Mouse (Mus musculus) right cerebral cortex, postnatal 36 days (tissue): ENCODE data around the gene Slc24a4.
"Not testable (repeated sequence)": the region's sequence is repeated elsewhere in the genome, so short reads cannot be mapped to it uniquely, and the experiment has no call there.

Experiments used
- DNase-seq, 2 experiments: peaks; one replicate each; pipeline ENCODE4 v3.0.0; 2022; ENCODE audit warnings: low spot score in 2 of 2, mixed read lengths in 1 of 2

The Slc24a4 gene

DNA sequence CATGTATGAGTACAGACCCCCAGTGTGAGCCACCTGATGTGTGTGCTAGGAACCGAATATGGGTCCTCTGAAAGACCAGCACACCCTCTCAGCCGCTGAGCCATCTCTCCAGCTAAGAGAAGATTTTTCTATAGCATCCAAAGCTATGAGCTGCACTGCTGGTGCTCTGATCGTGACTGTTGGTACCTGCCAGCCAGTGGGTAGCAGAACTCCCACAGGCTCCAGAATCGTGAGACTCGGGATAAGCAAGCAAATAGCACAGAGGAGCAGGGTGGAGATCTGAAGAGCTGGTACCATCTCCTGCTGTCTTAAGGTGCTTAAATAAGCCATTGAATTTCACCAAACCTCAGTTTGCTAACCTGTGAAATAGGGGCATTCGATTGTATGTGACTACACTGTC is 119.6 kb downstream of the Slc24a4 start:
- DNase-seq = peak; percentile 30 to 63

DNA sequence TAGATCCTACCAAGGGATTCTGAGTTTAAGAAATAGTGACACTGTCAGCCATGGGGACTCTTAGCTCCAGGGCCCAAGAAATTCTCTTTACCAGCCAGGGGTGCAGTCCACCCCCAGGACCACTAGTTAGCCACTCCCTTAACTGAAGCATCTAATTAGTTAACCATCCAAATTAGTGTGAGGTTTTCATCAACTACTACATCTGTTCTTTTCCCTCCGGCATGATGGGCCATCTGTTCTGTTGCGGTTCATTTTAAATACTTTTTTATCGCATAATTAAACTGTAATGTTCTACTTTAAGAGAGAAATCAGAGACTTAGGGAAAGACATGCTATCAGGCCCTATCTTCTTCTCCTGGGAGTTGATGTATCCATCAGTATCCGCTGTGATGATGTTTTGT is 121.8 kb downstream of the Slc24a4 start:
- no peak for DNase-seq

DNA sequence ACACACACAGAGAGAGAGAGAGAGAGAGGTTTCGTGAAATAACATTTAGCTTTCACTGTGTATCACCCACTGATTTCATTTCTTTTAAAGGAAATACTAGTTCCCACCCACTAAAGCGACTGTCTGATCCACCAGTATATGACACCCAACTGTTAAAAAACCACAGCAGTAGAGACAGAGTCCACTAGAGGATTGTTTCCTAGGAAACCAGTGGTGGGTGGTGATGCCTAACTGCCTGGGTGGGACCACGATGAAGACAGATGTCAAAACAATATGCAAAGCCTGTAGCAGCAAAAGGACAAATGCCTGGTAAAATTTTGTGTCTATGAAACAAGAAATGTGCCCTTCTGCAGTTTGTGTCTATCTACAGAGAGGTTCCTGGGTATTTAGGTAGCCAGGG is 122.5 kb downstream of the Slc24a4 start:
- peak in 1 of 2 experiments; percentile 50 for DNase-seq

DNA sequence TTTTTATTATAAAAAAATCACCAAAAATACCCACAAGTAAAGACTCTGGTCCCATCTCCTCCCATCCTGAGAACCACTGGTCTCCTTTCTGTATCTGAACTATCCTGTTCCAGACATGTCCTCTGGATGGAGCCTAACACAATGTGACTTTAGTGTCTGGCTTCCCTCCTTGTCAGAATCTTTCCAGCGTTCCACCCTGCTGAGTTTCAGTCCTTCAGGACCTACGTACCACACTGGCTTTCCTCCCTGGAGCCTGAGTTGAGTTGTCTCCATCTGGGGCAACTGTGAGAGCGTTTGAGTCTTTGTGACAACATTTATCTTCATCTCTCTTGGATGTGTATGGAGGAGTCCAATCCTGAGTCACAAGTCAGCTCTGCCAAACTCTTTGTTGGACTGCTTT is 123.5 kb downstream of the Slc24a4 start:
- peak in 1 of 2 experiments; percentile 25 for DNase-seq

DNA sequence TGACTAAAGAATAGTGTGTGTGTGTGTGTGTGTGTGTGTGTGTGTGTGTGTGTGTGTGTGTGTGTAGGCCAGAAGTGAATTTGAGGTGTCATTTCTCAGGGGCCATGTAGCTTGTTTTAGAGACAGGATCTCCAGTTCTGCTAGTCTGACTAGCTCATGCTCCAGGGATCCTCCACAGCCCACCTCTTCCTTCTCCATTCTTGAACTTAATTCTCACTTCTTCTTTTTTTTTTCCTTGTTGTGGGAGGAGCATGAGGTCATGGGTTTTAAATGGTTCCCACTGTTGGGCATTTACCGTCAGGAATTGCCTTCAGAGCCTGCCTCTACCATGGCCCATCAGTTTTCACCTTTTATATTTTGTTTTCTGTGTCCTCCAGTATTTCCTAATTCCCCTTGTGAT is 124.0 kb downstream of the Slc24a4 start:
- DNase-seq = no peak

DNA sequence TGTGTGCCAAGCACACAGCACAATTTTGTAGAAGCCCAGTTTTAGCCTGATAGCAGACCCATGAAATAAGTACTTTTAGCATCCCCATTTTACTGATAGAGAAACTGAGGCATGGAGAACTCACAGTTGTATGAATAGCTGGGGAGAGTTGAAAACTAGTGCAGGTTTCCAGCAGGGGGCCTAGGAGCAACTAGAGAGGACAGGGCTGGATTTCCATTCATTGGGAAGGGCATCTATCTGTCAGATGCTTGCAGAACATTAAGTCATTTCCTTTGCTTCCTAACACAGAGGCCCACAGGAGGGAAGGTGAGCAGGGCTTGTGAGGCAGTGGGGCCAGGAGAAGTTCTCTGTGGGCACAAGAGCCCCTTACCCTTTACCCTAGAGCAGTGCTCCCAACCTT is 126.5 kb downstream of the Slc24a4 start:
- no peak for DNase-seq

DNA sequence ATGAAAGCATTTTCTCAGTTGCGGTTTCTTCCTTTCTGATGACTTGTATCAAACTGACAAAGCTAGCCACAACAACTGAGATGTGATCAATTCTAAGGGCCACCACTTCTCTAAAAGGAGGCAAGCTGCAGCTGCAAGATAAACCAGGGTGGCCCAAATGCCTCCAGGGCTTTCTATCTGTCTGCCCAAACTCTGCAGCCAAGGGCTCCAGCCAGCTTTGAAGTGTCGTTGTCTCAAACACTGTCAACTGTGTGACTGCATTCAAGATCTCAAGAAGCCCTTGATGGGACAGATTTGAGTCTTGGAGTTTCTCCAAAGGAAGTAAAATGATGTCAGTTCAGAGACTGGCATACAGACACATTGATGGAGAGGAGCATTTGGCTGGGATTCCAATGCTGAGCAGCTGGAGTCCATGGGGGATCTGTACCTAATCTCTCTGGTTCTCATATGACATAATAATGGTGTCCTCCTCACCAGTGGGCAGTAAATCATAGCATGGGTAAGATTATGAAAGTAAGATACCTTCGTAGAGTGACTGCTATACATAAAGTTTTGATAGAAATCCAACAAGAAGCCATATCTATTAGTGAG is 130.1 kb downstream of the Slc24a4 start:
- DNase-seq = no peak

DNA sequence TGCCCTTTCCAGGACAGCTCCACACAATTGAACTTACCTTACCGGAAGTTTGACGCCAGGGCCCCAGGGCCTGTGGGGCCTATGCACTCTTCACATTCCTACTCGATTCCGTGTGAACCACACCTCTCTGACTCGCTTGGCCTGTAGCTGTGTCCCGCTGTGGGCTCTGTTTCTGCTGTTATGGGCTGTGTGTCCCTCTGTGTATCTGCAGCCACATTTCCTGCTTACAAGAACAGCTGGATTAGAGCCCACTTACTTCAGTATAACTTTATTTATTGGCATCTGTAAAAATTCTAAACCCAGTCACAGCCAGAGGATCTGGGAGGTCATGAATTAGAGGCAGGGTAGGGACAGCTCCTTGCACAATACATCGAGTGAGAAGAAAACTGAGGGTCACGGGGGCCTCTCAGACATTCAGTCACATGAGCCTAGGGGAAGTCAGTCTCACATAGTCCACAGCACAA is 133.4 kb downstream of the Slc24a4 start:
- DNase-seq = no peak

DNA sequence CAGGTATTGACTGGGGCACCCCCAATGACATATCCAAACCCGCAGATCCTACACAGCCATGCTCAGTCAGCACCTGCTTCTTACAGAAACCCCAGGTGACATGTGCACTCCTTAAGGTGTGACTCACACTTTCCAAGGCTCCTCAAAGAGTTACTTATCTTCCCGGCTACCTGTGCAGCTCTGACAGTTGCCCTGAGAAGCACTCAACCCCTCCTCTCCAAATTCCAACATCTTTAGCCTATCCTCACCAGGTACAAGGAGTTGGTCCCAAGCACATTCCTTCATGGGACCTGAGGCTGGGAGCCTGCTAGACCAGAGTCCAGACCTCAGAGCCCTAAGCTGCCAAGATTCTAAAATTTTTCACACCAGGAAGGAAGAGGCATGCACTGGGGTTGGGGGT is 134.3 kb downstream of the Slc24a4 start:
- no peak for DNase-seq

DNA sequence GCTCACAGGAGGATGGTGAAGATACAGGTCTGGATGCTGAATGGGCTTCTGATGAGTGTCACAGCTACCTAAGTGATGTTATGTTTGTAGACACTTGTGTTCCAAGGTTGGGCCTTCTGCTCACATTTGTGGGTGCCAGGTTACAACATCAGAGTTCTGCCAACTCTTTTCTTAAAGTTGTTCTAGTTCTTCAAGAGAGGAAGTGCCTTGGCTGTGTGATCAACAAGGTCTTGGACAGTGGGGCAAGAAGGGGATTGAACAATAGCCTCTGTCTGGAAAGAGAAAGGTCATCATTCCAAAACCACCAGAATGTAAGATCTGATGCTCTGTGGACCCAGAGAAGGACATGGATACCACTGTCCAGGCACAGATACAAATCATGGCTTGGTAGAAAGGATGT is 134.7 kb downstream of the Slc24a4 start:
- DNase-seq = no peak

DNA sequence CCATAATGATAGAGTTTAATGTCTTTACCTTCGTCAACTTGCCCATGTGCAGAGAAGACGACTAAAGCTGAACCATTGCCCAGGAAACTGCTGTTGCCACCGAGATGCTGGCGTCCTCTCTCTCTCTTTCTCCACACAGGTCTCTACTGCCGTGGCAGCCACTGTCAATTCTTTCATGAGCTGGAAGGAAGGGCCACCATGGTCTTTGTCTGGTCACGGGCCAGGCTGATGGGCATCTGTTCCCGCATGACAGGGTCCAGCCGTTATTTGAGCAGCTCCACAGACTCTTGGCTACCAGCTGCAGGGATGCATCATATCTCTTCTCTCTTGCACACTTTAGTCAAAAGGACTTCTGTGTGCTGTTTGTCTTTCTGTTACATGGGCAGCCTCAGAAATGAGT is 137.9 kb downstream of the Slc24a4 start:
- DNase-seq = no peak

DNA sequence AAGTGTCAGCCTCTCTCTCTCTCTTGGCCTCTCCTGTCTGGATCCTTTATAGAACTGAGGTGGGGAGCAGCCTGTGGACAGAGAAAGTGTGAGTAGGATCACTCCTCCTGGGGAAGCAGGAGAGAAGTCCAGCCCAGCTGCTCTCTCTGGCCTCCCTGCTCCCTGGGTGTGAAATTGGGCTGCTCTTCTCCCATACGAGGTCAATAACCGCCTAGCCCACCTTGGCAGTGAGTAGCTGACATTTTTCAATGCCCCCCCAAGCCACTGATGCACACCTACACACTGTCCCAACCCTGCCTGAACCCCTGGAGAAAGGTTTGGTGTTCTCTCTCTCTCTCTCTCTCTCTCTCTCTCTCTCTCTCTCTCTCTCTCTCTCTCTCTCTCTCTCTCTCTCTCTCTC is 140.6 kb downstream of the Slc24a4 start:
- DNase-seq = no peak

DNA sequence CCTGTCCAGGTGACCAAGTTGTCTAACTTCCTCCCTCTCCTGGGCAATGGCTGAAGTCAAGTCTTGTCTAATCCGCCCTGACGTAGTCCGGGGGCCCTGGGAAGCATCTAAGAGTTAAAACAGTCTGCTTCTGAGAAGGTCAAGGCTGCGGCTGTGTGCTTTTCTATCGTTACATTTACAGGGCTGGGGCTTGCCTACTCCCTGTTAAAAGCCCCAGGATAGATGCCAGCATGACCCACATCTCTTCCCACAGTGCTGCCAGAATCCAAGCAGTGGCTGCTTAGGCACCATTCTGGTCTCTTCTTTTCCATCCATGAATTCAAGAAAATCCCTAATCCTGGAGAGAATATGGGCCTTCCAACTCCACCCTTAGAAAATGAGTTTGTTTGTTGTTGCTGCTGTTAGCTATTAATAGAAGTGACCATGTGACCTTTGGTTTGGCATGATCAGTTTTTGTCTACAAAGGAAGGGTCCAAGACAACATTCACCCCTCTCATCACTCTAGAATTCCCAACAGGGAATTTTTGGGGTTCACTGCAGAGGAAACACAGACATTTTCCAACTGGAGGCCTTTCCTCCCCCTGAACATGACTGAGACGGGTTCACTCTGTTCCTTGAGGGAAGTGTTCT is 142.4 kb downstream of the Slc24a4 start:
- no peak for DNase-seq

DNA sequence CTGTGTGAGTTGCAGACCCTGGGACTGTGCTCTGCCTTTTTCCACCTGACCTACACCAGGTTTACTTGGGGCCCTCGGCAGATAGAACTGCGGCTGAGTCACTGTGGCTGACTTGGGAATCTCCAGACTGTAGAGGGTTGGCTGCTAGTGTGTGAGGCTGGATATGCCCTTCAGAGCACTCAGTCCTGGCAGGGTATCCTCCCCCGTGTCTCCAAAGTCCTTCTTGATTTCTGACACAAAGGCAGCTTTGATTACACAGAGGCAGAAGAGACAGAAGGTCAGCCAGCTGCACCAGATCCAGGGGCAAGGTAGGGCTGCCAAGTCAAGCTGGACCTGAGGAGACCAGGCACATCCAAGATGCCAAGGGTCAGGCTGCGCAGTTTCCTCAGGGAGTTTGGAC is 142.9 kb downstream of the Slc24a4 start:
- no peak for DNase-seq

DNA sequence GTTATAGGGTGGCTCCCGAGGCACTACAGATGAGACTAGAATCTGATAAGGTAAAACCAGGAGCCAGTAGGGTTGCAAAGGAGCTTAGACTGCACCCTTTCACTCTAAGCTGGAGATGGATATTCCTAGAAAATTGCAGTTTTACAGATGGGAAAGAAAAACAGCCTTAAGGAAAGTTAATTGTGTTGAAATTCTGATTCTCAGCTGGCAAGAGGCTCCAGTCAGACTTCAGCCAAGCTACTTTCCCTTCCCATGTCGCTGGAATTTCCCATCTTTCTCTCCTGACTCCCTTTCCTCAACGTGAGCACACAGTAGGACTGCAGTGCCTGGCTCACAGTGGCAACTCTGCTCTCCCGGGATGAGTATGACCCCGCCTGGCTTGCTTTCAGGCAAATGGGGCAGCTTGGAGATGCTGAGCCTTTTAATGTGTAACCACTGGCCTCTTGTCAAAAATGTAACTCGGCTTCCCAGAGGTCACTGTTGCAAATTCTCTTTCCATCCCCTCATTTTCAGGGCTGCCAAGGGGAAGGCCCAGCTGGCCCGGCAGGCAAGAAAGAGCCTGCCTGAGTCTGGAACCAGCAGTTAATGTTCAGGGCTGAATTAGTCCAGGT is 147.4 kb downstream of the Slc24a4 start:
- no peak for DNase-seq

DNA sequence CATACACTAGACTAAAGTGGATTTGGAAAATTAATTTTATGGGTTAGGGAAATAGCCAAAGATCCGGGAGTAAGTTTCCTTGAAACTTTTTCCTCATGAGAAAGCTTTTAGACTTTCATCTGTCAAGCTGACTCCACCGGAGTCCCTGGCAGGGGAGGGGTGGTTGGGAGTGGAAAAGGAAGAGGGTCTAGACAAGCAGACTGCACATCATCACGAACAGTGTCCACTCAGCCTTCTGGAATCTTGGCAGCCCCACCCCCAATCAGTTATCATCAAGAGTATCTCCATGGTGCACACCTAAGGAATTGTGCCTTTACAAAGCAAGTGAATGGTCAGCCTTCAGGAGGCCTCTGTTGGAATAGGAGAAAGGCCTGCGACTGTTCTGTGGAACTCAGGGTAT is 151.8 kb downstream of the Slc24a4 start:
- DNase-seq = not testable (repeated sequence)

DNA sequence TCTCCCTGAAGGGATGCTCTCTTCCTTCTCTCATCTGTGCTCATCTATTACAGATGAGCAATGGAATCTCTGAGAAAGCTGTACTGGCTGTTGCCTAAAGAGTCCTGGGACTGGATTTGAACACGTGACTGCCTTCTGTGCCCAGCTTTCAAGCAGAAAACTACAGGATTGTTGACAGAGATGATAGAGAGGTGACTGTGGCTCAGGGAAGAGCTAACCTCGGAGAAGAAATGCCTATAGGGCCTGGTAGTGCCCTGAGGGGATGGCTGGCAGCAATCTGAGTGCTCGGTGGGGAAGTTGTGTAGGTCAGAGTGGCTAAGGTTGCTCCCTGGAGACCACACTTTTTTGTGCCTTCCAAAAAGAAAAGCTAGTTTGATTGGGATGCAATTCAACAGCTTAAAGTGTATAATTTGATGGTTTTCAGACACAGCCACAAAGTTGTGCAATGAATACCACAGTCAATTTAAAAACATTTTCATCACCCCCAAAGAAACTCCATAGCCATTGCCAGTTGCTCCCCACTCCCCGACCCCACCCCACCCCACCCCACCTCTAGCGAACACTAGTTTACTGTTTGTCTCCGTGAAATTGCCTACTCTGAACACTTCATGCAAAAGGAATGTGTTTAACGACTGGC is 152.5 kb downstream of the Slc24a4 start:
- DNase-seq = no peak

DNA sequence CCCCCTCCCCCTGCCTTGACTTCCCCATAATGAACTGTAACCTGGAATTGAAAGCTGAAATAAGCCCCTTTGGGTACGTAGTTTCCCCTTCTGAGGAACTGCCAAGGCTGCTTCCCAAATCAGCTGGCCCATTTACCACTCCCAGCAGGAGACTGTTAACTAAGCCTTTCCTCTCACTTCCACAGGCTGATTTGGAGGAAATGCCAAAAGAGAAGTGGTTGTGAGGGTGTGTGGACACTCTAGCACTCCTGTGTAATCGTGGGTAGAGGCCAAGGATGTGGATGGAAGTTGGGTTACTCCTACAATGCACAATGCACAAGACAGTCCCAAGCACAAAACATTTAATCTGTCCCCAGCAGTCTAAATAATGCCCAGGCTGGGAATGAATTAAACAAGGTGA is 153.6 kb downstream of the Slc24a4 start:
- no peak for DNase-seq

DNA sequence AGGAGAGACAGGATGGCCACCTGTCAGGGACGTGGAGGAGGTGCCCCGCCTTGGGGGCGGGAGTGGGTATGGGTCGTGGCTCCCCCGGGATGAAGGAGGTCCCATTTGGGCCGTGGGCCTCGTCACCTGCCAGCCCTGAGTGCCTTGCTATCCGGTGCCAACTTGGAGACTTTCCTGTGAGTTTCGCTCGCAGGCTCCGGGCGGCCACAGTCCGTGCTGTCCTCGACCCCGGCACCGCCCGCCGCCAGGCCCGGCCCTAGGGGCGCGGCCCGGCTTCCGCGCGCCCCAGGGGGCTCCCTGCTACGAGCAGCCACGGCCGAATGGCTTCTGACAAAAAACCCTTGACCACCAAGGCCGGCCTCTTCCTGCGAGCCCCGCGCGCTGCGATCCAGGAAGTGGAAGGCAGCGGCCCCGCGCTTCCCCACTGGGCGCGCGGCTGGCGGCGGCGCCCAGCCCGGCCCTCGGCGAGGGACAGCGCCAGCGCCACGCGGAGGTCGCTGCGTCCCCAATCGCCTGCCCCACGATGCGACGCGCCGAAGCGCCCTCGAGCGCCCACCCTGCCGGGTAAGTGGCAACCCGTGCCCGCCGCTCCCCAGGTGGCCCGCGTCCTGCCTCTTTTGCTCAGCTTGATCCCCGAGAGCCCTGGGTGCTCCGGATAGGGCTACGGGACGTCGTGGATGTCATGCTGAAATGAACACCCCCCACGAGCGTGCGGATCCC is 154.4 kb downstream of the Slc24a4 start, which contains the start of gene Rin3:
Gene Rin3 (plus strand): TSS at position 286 of the 720 bp plus-strand sequence.
- DNase-seq = no peak

DNA sequence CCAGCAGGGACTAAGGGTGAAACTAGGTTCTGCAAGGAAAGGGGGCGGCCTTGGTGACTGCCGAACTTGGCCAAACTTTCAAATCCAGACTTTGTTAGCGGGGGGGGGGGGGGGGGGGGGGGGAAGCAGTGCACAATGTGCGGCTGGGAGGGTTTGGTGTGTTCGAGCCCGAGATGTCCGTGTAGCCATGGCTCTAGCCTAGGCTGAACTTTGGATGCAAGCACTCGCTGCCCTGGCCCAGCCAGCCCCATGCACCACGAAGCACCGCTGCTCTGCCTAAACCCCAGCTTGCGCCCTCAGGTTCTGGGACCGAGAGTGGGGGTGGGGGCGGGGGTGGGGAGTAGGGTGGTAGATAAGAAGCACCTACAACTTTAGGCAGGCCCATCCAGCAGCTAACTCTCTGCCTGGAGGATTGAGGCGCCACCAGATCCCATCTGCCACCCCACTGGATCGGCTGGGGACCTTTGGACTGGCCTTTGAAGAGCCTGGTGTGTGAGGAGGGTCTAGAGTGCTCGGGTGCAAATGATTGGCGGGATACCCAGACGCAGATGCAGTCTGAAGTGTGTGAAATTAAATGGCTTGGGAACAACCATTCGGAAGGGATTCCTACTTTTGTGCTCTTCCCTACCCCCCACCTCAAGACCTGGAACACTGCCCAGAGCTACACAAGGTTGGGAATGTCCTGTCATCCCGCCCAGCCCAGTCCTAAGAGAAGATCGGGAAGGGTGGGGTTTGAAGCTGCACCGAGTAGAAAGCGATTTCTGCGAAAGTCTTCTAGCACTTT is 155.1 kb downstream of the Slc24a4 start:
- no peak for DNase-seq

DNA sequence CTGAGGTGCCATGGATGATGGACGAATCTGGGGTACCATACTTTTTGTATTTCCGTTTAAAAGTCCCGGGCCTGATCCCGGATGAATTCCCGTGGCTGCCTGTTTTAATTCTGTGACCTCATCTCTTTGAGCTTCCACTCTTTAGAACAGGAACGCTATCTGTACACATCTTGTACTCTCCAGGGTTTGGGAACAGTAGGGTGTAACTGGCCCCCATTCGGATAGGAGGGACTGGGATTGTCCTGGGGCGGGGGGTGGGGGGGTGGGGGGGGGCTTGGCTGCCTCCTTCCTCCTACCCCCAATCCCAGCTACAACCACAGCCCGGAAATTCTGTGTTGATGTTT is 155.7 kb downstream of the Slc24a4 start:
- DNase-seq = no peak
